Mouse (Mus musculus): ENCODE results near the gene Ndufa10. TPM values are rescaled to one million over a fixed set of nuclear protein-coding genes. Genes with fewer than 3 reads are reported as not detected.

Ndufa10 gene
- polyA plus RNA-seq, 1 experiment from 2014 or later, result 254 TPM

DNA sequence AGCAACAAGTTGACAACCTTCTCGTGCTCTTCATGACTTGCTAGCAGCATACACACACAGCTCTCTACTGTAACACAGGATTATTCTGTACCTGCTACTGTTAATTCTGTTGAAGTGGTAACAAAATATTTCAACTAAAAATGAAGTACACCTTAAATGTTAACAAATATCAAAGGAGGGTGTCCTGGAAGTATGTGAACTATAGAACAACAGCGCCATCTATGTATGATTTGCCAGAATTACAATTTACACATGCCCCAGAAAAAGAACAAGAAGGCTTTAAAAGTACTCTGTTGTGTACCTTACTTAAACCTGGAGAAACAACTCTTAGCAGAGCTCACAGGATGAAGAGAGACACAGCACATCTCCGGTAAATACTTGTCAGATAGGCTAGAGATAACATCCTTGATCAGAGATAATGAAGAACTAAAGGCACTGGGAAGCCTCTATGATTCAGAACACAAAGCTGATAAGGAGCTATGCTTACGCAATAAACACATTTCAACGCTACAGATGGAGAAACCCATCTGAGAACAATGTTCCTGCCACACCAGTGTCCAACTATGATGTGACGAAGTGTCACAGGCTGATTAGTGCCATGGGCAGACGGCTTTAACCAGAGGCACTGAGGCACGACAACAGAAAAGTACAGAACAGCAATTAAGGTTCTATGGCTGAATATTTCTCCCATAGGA, 19.8 kb downstream of the Ndufa10 start:
- no peaks in the 10 kb centered on the region for H3K9me3 ChIP-seq
- no peaks in the 10 kb centered on the region for H3K4me1 ChIP-seq
- WGBS, result 77% methylated on average over 8 of the region's 8 CpGs
- no peaks in the 10 kb centered on the region for H3K27me3 ChIP-seq (replicated peaks)
- no peak overlapping the region for H3K9ac ChIP-seq
- no peak overlapping the region for H3K4me3 ChIP-seq
- no peak overlapping the region for H3K4me2 ChIP-seq (replicated peaks)
- H3K27ac ChIP-seq, result no peak overlapping the region
- ATAC-seq (ENCODE audit: low FRiP score, low read depth), result no peak
- H3K36me3 ChIP-seq, result peaks cover 78% of the 10 kb centered on the region

DNA sequence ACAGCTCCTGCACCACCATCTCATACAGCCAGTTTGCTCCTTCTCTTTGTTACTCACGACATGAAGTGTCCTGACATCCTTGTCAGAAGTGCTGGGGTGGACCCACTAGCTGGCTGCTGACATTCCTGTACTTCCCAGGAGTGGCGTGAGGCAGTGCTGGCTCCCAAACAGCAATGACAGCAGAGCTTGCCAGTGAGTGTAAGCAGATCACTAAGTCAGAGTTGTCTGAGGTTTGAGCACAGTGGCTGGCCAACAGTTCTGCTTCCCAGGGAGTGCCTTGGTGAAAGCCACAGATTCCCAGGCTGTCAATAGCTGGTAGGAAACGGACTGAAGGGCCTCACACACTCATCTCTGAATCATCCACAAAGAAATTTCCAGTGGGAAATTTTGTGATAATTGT, 25.4 kb downstream of the Ndufa10 start:
- no peaks in the 10 kb centered on the region for H3K27me3 ChIP-seq (replicated peaks)
- H3K9ac ChIP-seq, result no peak overlapping the region
- H3K9me3 ChIP-seq, result no peaks in the 10 kb centered on the region
- no peak overlapping the region for H3K4me2 ChIP-seq (replicated peaks)
- no peak overlapping the region for H3K27ac ChIP-seq
- no peak overlapping the region for H3K4me3 ChIP-seq
- no peaks in the 10 kb centered on the region for H3K4me1 ChIP-seq
- ATAC-seq (ENCODE audit: low FRiP score, low read depth), result no peak
- 86% methylated on average over 3 of the region's 3 CpGs for WGBS
- peaks cover 84% of the 10 kb centered on the region for H3K36me3 ChIP-seq

DNA sequence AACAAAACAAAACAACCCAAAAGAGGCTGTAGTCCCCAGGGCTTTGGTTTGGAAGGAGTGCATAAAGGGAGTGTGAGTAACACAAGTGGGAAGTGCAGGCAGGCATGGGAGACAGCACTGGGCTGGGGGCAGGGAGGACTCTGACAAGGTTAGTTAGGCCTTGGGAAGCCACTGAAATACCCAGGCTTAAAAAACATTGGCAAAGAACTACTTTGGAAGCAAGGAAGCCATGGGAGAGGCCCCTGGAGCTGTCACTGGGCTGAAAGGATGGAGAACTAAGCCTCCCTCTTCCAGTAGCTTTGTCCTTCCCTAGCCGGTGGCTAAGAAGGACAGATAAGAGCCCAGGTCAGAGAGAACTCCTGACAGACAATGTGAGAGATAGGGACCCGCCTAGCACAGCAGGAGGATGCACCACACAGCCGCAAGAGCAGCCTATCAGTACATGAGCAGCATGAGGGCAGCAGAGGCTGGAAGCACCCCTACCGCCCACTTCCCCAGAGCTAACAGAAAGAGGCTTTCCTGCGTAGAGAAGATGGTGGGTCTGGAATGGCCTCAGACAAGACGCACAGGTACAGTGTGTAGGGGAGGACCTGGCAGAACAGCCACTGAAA, 32.1 kb downstream of the Ndufa10 start:
- no peaks in the 10 kb centered on the region for H3K4me1 ChIP-seq
- no peak overlapping the region for H3K4me2 ChIP-seq (replicated peaks)
- no peaks in the 10 kb centered on the region for H3K27me3 ChIP-seq (replicated peaks)
- no peak overlapping the region for H3K4me3 ChIP-seq
- WGBS, result 86% methylated on average over 6 of the region's 6 CpGs
- peaks cover 64% of the 10 kb centered on the region for H3K36me3 ChIP-seq
- H3K27ac ChIP-seq, result no peak overlapping the region
- no peak overlapping the region for H3K9ac ChIP-seq
- ATAC-seq (ENCODE audit: low FRiP score, low read depth), result no peak
- H3K9me3 ChIP-seq, result no peaks in the 10 kb centered on the region

DNA sequence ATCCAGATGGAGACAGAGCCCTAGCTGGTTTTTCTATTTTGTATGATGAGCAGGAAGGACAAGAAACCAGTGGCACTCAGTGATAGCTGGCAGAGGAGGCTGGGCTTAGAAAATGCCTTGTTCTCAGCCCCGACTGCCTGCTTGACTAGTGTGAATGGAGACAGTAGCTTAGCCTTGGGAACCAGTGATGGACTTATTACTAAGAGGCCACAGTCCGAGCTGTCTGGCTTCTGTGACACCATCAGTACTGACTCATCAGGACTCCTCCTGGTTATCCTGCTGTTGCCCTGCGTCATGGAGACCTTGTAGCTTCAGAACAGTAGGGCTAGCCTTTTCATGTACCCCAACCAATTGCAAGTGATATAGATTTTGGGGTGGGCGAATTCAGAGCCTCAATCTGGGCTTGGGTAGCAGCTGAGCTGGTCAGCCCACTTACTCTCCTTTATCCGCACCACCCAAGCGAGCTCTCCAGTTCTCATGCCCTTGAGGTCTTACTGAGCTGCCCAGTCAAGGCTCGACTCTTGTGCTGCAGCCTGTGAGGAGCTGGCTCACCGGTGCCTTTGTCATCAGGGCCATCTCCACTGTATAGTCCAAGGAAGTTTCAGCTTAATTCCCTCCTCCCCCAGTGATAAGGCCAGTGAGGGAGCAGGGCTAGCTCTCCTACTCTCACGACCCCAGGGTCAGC, 33.5 kb downstream of the Ndufa10 start:
- Histone ChIP-seq H3K36me3 (peaks cover 55% of the 10 kb centered on the region), H3K4me1 (no peaks in the 10 kb centered on the region)
- 90% methylated on average over 9 of the region's 9 CpGs for WGBS

DNA sequence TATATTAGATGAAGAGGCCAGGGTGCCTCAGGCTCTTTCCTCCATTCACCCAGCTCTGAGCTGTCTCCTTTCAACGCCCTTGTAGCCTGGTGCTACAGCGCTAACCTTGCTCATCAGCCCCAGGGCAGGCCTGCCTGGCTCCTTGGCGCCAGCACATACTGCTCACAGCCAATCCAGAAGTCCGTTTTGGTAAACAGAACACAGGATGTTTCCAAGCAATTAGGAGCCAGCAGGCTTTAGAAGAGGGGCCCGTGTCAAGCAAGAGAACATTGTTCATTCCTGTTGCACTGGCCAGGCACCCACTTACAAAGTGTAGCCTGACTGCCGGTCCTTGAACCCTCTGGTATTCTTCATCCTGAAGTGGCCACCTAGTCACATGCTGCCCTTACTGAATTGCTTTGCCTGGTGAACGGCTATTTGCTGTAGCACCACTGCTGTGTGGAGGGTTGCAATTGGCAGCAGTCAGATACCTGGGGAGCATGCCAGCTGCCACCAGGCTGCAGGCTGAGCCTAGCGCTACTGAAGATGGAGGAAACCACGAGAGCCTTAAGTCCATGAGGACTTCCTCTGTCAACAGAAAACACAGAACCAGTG, 35.9 kb downstream of the Ndufa10 start:
- H3K4me1 ChIP-seq, result no peaks in the 10 kb centered on the region
- no peak overlapping the region for H3K9ac ChIP-seq
- no peak overlapping the region for H3K4me3 ChIP-seq
- no peak overlapping the region for H3K4me2 ChIP-seq (replicated peaks)
- no peak overlapping the region for H3K27ac ChIP-seq
- no peaks in the 10 kb centered on the region for H3K27me3 ChIP-seq (replicated peaks)
- 54% methylated on average over 9 of the region's 9 CpGs for WGBS
- H3K9me3 ChIP-seq, result no peaks in the 10 kb centered on the region
- peaks cover 38% of the 10 kb centered on the region for H3K36me3 ChIP-seq
- ATAC-seq (ENCODE audit: low FRiP score, low read depth), result no peak

More for the DNA sequence above, 33.5 kb downstream of the Ndufa10 start:
- H3K9ac ChIP-seq, result 0 out of 2 replicates have a peak overlapping the region, but pooled peaks have one; percentile 21
- no peak overlapping the region for H3K4me3 ChIP-seq
- no peak for ATAC-seq (ENCODE audit: low FRiP score, low read depth)
- H3K27me3 ChIP-seq (replicated peaks), result no peaks in the 10 kb centered on the region
- no peaks in the 10 kb centered on the region for H3K9me3 ChIP-seq
- no peak overlapping the region for H3K27ac ChIP-seq
- no peak overlapping the region for H3K4me2 ChIP-seq (replicated peaks)

DNA sequence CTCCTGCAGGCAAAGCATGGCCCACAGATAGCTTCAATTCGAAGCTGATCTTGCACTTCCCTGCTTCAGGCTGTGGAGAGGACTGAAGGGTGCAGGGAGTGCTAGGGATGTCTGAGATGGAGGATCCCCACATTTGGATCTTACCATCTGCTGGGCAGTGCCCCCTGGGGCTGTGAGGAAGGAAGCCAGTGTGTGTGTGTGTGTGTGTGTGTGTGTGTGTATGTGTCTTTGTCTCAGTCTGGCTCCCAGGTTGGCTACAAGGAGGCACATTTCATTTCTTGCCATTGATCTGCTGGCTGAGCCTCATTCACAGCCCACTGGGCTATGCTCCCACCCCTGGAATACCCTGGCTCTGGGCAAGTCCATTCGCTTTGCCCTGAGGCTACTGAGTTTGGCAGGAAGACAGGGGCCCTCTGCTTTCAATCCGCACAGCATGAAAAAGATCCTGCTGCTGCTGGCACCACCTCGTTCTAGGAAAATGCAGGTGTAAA, 36.8 kb downstream of the Ndufa10 start:
- no peaks in the 10 kb centered on the region for H3K9me3 ChIP-seq
- no peaks in the 10 kb centered on the region for H3K27me3 ChIP-seq (replicated peaks)
- H3K9ac ChIP-seq, result no peak overlapping the region
- H3K4me3 ChIP-seq, result no peak overlapping the region
- H3K36me3 ChIP-seq, result peaks cover 30% of the 10 kb centered on the region
- H3K4me1 ChIP-seq, result no peaks in the 10 kb centered on the region; the same call in 1 of the 2 replicates
- no peak overlapping the region for H3K27ac ChIP-seq
- no peak for ATAC-seq (ENCODE audit: low FRiP score, low read depth)
- H3K4me2 ChIP-seq (replicated peaks), result no peak overlapping the region
- 49% methylated on average over 4 of the region's 4 CpGs for WGBS

DNA sequence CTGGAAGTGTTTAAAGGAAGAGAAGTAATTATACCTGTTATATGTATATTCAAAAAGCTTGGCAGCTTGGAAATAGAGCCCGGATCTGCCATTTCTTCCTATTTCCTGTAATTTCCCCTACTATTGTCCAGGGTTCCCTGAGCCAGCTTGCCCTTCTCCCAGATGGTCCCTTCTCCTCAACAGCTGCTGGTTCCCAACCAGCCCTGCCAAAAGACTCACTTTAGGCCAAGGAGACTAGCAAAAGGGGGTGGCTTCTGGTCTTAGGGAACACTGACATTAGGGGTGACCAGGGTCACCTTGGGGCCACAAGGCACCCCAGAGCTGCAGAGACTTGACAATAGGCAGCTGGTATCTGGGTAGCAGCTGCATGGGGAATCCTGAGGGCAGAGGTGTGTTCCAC, 38.7 kb downstream of the Ndufa10 start:
- Histone ChIP-seq H3K4me1 (no peaks in the 10 kb centered on the region; the same call in 1 of the 2 replicates), H3K27me3 (replicated peaks) (no peaks in the 10 kb centered on the region), H3K4me3 (no peak overlapping the region), H3K9ac (no peak overlapping the region), H3K9me3 (no peaks in the 10 kb centered on the region), H3K36me3 (peaks cover 17% of the 10 kb centered on the region), H3K4me2 (replicated peaks) (no peak overlapping the region), H3K27ac (no peak overlapping the region)
- WGBS, result 96% methylated on average over 1 of the region's 1 CpGs
- ATAC-seq (ENCODE audit: low FRiP score, low read depth), result no peak

DNA sequence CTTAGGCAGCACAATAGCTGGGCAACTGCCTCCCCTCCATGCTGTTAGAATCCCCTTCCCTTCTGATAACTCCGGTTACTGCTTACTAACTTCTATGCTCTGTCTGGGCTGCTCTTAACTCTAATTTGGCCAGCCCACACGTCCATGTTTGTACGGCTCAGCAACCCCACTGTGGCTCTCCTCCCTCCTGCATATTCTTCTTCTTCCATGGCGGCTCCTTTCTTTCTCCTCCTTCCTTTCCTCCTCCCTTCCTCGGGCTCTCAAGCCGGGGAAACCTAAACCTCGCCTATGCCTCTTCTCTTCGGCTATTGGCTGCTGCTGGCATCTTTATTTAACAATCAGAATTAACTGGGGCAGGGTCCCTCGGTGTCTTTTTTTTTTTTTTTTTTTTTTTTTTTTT, 40.9 kb downstream of the Ndufa10 start:
- Histone ChIP-seq H3K4me3 (no peak overlapping the region), H3K27ac (no peak overlapping the region), H3K4me1 (no peaks in the 10 kb centered on the region; the same call in 1 of the 2 replicates), H3K9me3 (no peaks in the 10 kb centered on the region), H3K9ac (no peak overlapping the region), H3K4me2 (replicated peaks) (no peak overlapping the region), H3K27me3 (replicated peaks) (no peaks in the 10 kb centered on the region), H3K36me3 (no peaks in the 10 kb centered on the region)
- ATAC-seq (ENCODE audit: low FRiP score, low read depth), result no peak
- WGBS, result 72% methylated on average over 9 of the region's 9 CpGs

DNA sequence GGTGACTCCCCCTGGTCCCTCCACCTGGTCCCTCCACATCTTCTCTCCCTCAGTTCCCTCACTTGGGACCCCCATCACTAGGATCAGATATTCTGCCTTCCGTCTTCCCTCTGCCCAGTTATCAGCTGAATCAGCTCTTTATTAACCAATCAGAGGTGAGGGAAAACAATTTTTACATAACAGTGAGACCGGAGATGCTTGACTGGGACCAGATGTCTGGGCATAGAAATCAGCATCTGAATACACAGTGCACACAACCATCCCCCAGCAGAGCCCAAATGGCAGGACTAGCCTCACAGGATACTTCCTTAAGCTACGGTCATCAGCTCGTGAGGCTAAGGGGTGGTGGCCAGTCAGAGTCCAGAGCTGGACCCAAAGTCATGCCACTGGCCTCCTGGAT, 41.6 kb downstream of the Ndufa10 start:
- H3K27ac ChIP-seq, result no peak overlapping the region
- 50% methylated on average over 4 of the region's 4 CpGs for WGBS
- H3K4me2 ChIP-seq (replicated peaks), result no peak overlapping the region
- no peaks in the 10 kb centered on the region for H3K36me3 ChIP-seq
- H3K9me3 ChIP-seq, result no peaks in the 10 kb centered on the region
- H3K9ac ChIP-seq, result no peak overlapping the region
- no peaks in the 10 kb centered on the region for H3K27me3 ChIP-seq (replicated peaks)
- H3K4me1 ChIP-seq, result no peaks in the 10 kb centered on the region; the same call in 1 of the 2 replicates
- no peak overlapping the region for H3K4me3 ChIP-seq
- ATAC-seq (ENCODE audit: low FRiP score, low read depth), result no peak

DNA sequence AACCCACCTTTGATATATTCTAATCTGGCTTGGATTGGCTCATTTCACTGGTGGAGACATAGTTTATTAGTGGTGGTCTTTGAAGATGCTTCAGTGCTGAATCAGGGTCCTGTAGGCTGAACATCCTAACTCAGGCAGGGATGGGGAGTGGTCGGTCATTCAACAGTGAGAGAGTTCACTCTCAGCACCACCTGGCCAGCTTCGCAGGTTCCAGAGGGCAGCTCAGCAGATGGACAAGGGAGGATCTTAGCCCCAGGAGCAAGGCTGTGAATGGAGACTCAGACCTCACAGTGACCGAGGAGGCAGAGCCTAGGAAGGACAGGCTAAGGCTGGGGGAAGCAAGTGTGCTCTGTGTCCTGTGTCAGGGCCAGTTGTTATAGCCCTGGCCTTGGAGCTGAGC, 42.2 kb downstream of the Ndufa10 start:
- Histone ChIP-seq H3K9ac (no peak overlapping the region), H3K27ac (no peak overlapping the region), H3K27me3 (replicated peaks) (no peaks in the 10 kb centered on the region), H3K4me1 (no peaks in the 10 kb centered on the region; the same call in 1 of the 2 replicates), H3K9me3 (no peaks in the 10 kb centered on the region), H3K4me2 (replicated peaks) (no peak overlapping the region), H3K4me3 (no peak overlapping the region), H3K36me3 (no peaks in the 10 kb centered on the region)
- ATAC-seq (ENCODE audit: low FRiP score, low read depth), result no peak
- 82% methylated on average over 3 of the region's 3 CpGs for WGBS

DNA sequence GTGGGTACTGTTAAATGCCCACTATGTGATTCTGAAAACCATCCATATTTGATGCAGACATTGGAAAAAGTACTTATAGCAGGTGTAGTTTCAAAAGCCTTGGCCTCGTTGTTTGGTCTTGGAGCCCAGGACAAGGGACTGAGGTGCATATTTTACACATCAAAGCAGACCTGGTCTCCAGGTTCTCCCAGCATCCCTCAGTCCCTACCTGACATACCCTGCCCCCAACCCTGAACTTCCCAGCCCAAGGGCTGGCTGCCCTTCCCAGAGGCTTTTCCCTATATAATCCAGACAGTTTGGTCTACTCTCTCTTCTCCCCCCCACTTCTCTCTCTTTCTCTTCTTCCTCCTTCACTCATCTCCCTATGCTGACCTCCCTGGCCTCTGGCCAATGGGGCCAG, 42.7 kb downstream of the Ndufa10 start:
- 100% methylated on average over 1 of the region's 1 CpGs for WGBS
- H3K4me2 ChIP-seq (replicated peaks), result no peak overlapping the region
- H3K9ac ChIP-seq, result no peak overlapping the region
- H3K4me3 ChIP-seq, result no peak overlapping the region
- H3K4me1 ChIP-seq, result no peaks in the 10 kb centered on the region; the same call in 1 of the 2 replicates
- no peak for ATAC-seq (ENCODE audit: low FRiP score, low read depth)
- no peaks in the 10 kb centered on the region for H3K27me3 ChIP-seq (replicated peaks)
- no peaks in the 10 kb centered on the region for H3K36me3 ChIP-seq
- H3K27ac ChIP-seq, result no peak overlapping the region
- H3K9me3 ChIP-seq, result no peaks in the 10 kb centered on the region

DNA sequence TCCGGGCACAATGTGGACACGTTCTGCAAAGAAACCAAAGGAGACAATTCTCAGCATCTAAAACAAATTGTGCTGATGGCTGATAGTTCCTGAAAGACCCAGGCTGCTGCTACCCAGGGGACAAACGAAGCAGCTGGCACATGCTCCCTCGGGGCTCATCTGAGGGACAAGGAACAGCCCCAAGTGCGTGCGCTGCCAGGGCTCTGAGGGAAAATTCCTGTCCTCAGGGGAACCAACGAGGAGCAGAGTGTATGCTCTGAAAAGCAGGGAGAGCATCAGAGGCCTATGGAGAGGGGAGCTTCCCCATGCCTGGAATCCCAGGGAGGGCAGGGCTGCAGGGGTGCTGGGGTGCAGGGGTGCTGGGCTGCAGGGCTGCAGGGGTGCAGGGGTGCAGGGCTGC, 48.9 kb downstream of the Ndufa10 start:
- no peaks in the 10 kb centered on the region for H3K27me3 ChIP-seq (replicated peaks)
- H3K4me3 ChIP-seq, result no peak overlapping the region
- 64% methylated on average over 7 of the region's 7 CpGs for WGBS
- no peaks in the 10 kb centered on the region for H3K4me1 ChIP-seq
- no peak for ATAC-seq (ENCODE audit: low FRiP score, low read depth)
- H3K9me3 ChIP-seq, result no peaks in the 10 kb centered on the region
- no peaks in the 10 kb centered on the region for H3K36me3 ChIP-seq
- no peak overlapping the region for H3K9ac ChIP-seq
- H3K27ac ChIP-seq, result no peak overlapping the region
- H3K4me2 ChIP-seq (replicated peaks), result no peak overlapping the region
